Comparison of ENCODE assay signal across 18 mouse cellular contexts in genomic region chr2:34620778-34621415, GRCm38 (mm10).
A peak's percentile ranks its signal among the peaks of the same experiment; 100 is the strongest.
DNase-seq lines count a peak whose midpoint lies in the region; ATAC-seq and TF ChIP-seq lines count a peak whose summit lies in the region.
"Had no signal": no experiment of that assay in that cellular context is flagged by ENCODE, and none has a peak within 500 bp of the region (broad histone marks: within the 10 kb centered on the region; RNA-seq: fewer than 3 reads in every experiment).

No protein-coding gene starts in this region.

- H3K36me3 ChIP-seq in heart, embryonic 13.5 days, result peaks cover 31% of the 10 kb centered on the region
- H3K36me3 ChIP-seq in C2C12 (ENCODE audit: control insufficient read depth, insufficient read depth), result peaks cover 6% of the 10 kb centered on the region
- no peaks in the 10 kb centered on the region for H3K36me3 ChIP-seq in intestine, embryonic 16.5 days (ENCODE audit: control insufficient read depth, insufficient read depth, low read length)

- H3K4me1 ChIP-seq in heart, embryonic 13.5 days, result peaks cover 39% of the 10 kb centered on the region
- 0 out of 2 replicates have a peak, but pooled peaks cover 4% of the 10 kb centered on the region for H3K4me1 ChIP-seq in intestine, embryonic 16.5 days (ENCODE audit: control insufficient read depth, insufficient read depth, low read length)
- H3K4me1 ChIP-seq: forebrain, embryonic 10.5 days; midbrain, embryonic 12.5 days had no signal

- H3K27me3 ChIP-seq in heart, embryonic 13.5 days (replicated peaks), result no peaks in the 10 kb centered on the region
- no peaks in the 10 kb centered on the region for H3K27me3 ChIP-seq in C2C12 (ENCODE audit: control insufficient read depth, insufficient read depth, insufficient read length)
- H3K27me3 ChIP-seq in intestine, embryonic 16.5 days (replicated peaks; ENCODE audit: control insufficient read depth, insufficient read depth, low read length), result no peaks in the 10 kb centered on the region
- H3K27me3 ChIP-seq: hindbrain, embryonic 13.5 days; kidney, embryonic 15.5 days; midbrain, embryonic 12.5 days had no signal

- no peak overlapping the region for H3K27ac ChIP-seq in heart, embryonic 13.5 days (replicated peaks)
- H3K27ac ChIP-seq in intestine, embryonic 16.5 days (ENCODE audit: low read length), result no peak overlapping the region
- H3K27ac ChIP-seq: forebrain, embryonic 10.5 days; kidney, embryonic 15.5 days; midbrain, embryonic 12.5 days had no signal

- H3K9ac ChIP-seq in heart, embryonic 13.5 days, result 0 out of 2 replicates have a peak overlapping the region, but pooled peaks have one; percentile 8
- H3K9ac ChIP-seq in intestine, embryonic 16.5 days (ENCODE audit: low read depth, low read length), result no peak overlapping the region
- H3K9ac ChIP-seq: hindbrain, embryonic 13.5 days; kidney, embryonic 15.5 days; midbrain, embryonic 12.5 days had no signal

- DNase-seq in heart, postnatal 10 days, result no peak
- DNase-seq in 3134 (ENCODE audit: extremely low read depth, insufficient read length, low spot score), result peak; percentile 32
- DNase-seq in thymus, postnatal 4 days, result no peak
- DNase-seq in left cerebral cortex, postnatal 4 days, result no peak
- DNase-seq: adrenal gland, adult 2 months; cerebellum, adult 11 months; cerebellum, postnatal 10 days; heart, postnatal 36 days; spleen, adult 18-20 months; thymus, postnatal 14 days had no signal

- no peak for TF ChIP-seq CTCF in C2C12 (IDR thresholded peaks at IDR 0.05; ENCODE audit: control insufficient read depth, insufficient read depth, insufficient read length)

- intact Hi-C loops in heart, postnatal 10 days (cut with DNase I), result no loop called here
- intact Hi-C loops in left cerebral cortex, postnatal 4 days (cut with DNase I), result no loop called here

- H3K79me3 ChIP-seq in C2C12 (ENCODE audit: low read depth), result no peaks in the 10 kb centered on the region

- H3K79me2 ChIP-seq in C2C12 (ENCODE audit: control insufficient read depth, insufficient read depth), result no peaks in the 10 kb centered on the region

- ATAC-seq in heart, embryonic 13.5 days (ENCODE audit: extremely low read depth, insufficient number of reproducible peaks, low FRiP score, low TSS enrichment), result no peak
- peak; percentile 50 for ATAC-seq in intestine, embryonic 16.5 days
- ATAC-seq: inflammation-experienced regulatory T-cells, adult 6 months had no signal

- H3K9me3 ChIP-seq in heart, embryonic 13.5 days, result no peaks in the 10 kb centered on the region
- H3K9me3 ChIP-seq in intestine, embryonic 16.5 days (ENCODE audit: control insufficient read depth, low read length), result no peaks in the 10 kb centered on the region
- H3K9me3 ChIP-seq: forebrain, embryonic 10.5 days; hindbrain, embryonic 13.5 days; kidney, embryonic 15.5 days; midbrain, embryonic 12.5 days had no signal

- no peak overlapping the region for H3ac ChIP-seq in C2C12 (ENCODE audit: control insufficient read depth, insufficient read length, low read depth)

- WGBS in heart, embryonic 13.5 days, result 40% methylated on average over 10 of the region's 10 CpGs
- WGBS in intestine, embryonic 16.5 days, result 49% methylated on average over 10 of the region's 10 CpGs

- no peak overlapping the region for H3K4me2 ChIP-seq in heart, embryonic 13.5 days
- H3K4me2 ChIP-seq in intestine, embryonic 16.5 days (ENCODE audit: low read depth, low read length), result no peak overlapping the region
- H3K4me2 ChIP-seq: hindbrain, embryonic 13.5 days; kidney, embryonic 15.5 days; midbrain, embryonic 12.5 days had no signal

- no peak overlapping the region for H3K4me3 ChIP-seq in heart, embryonic 13.5 days
- H3K4me3 ChIP-seq in C2C12 (ENCODE audit: insufficient read depth, poor library complexity, severe bottlenecking), result no peak overlapping the region
- H3K4me3 ChIP-seq in intestine, embryonic 16.5 days (ENCODE audit: low read length), result no peak overlapping the region
- H3K4me3 ChIP-seq: forebrain, embryonic 10.5 days; hindbrain, embryonic 13.5 days; kidney, embryonic 15.5 days; midbrain, embryonic 12.5 days had no signal

TF ChIP-seq in C2C12, 6 proteins besides CTCF, POLR2A, EP300 and RAD21:
- TF ChIP-seq MAX (IDR thresholded peaks at IDR 0.05), result peak; percentile 62
- TF ChIP-seq FOSL1 (IDR thresholded peaks at IDR 0.05; ENCODE audit: insufficient read depth, low read length, poor library complexity, severe bottlenecking), result no peak
